Mouse (Mus musculus) spleen, adult 2 months (tissue): ENCODE measurements around the gene Ccdc151.

Experiments
- CTCF ChIP-seq: fragments of 200-500 bp; IDR thresholded peaks from 2 replicates; pipeline ENCODE4 v1.5.1; 2011; ENCODE audit warnings: mild to moderate bottlenecking, inconsistent platforms; ENCODE audit not compliant: insufficient read depth, insufficient read length, insufficient replicate concordance; ENCODE audit errors: extremely low read depth
- POLR2A ChIP-seq: fragments of 200-500 bp; IDR thresholded peaks from 2 replicates; pipeline ENCODE4 v1.6.1; 2011; ENCODE audit warnings: low read depth, low read length, inconsistent platforms

DNA sequence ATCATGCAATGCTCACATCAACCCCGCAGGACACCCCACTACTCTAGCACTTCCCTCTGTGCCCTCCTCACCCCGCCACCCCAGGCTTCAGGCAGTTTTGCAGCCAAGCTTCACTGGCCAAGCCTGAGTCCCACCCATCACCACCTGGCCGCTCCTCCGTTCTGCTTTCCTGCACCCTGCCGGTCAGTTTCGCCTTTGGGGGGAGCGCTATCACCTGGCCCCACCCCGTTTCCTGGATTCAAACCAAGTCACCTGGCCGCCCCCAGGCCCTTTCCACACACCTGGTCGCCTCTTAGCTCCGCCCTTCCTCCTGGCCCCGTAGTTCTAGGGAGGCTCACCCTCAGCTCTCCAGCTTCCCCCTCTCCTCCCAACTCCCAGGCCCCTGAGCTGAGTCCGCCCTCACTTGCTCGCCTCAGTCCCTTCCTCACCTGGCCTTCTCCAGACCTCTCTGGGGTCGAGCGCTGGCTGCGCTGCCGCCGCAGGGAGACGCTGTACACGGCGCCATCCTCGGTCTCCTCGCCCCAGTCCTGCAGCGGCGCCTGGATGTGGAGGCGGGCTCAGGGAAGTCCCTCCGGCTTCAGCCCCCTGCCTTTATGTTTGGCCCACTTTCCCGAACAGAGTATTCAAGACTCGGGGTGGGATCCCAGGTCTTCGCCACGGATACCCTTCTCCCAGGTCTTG is 13.9 kb downstream of the Ccdc151 start:
- TF ChIP-seq CTCF (no peak), POLR2A (no peak)
